Mouse (Mus musculus): Measurements from ENCODE around the gene Pde4b.
"Not testable (repeated sequence)": the region's sequence is repeated elsewhere in the genome, so short reads cannot be mapped to it uniquely, and the experiment has no call there.

Pde4b gene

GRCm38 (mm10) chr4:102087091-102087565 is at the start of gene Pde4b:
TSS of gene Pde4b (plus strand) at chr4:102087543.
- peak; percentile 40 for DNase-seq (ENCODE audit: low read depth, low spot score)

GRCm38 (mm10) chr4:102040190-102040589 is 47.2 kb upstream of the Pde4b start:
- DNase-seq (ENCODE audit: low read depth, low spot score), result no peak

GRCm38 (mm10) chr4:102045183-102046140 is 41.9 kb upstream of the Pde4b start:
- DNase-seq (ENCODE audit: low read depth, low spot score), result peak; percentile 29

GRCm38 (mm10) chr4:102049368-102049767 is 38.0 kb upstream of the Pde4b start:
- not testable (repeated sequence) for DNase-seq (ENCODE audit: low read depth, low spot score)

GRCm38 (mm10) chr4:102061322-102061721 is 26.0 kb upstream of the Pde4b start:
- no peak for DNase-seq (ENCODE audit: low read depth, low spot score)

- no peak for DNase-seq (ENCODE audit: low read depth, low spot score)
Measured at GRCm38 (mm10) chr4:102069314-102069713, 18.0 kb upstream of the Pde4b start.

GRCm38 (mm10) chr4:102086336-102086735 is 1.0 kb upstream of the Pde4b start:
- no peak for DNase-seq (ENCODE audit: low read depth, low spot score)

- DNase-seq (ENCODE audit: low read depth, low spot score), result peak; percentile 9
Measured at GRCm38 (mm10) chr4:102087566-102088234, 357 bp downstream of the Pde4b start.

GRCm38 (mm10) chr4:102088235-102088867 is 1.0 kb downstream of the Pde4b start:
- DNase-seq (ENCODE audit: low read depth, low spot score), result peak; percentile 10

GRCm38 (mm10) chr4:102095851-102096250 is 8.5 kb downstream of the Pde4b start:
- DNase-seq (ENCODE audit: low read depth, low spot score), result no peak

- no peak for DNase-seq (ENCODE audit: low read depth, low spot score)
Measured at GRCm38 (mm10) chr4:102102241-102102640, 14.9 kb downstream of the Pde4b start.

- DNase-seq (ENCODE audit: low read depth, low spot score), result no peak
Measured at GRCm38 (mm10) chr4:102104534-102105014, 17.2 kb downstream of the Pde4b start.

- DNase-seq (ENCODE audit: low read depth, low spot score), result no peak
Measured at GRCm38 (mm10) chr4:102106771-102107170, 19.4 kb downstream of the Pde4b start.

GRCm38 (mm10) chr4:102119454-102119853 is 32.1 kb downstream of the Pde4b start:
- no peak for DNase-seq (ENCODE audit: low read depth, low spot score)

GRCm38 (mm10) chr4:102136366-102136849 is 49.1 kb downstream of the Pde4b start:
- DNase-seq (ENCODE audit: low read depth, low spot score), result no peak

GRCm38 (mm10) chr4:102138346-102138745 is 51.0 kb downstream of the Pde4b start:
- no peak for DNase-seq (ENCODE audit: low read depth, low spot score)

GRCm38 (mm10) chr4:102141241-102141640 is 53.9 kb downstream of the Pde4b start:
- no peak for DNase-seq (ENCODE audit: low read depth, low spot score)

GRCm38 (mm10) chr4:102148766-102149165 is 61.4 kb downstream of the Pde4b start:
- no peak for DNase-seq (ENCODE audit: low read depth, low spot score)

GRCm38 (mm10) chr4:102159178-102159577 is 71.8 kb downstream of the Pde4b start:
- DNase-seq (ENCODE audit: low read depth, low spot score), result no peak

- DNase-seq (ENCODE audit: low read depth, low spot score), result no peak
Measured at GRCm38 (mm10) chr4:102171636-102172035, 84.3 kb downstream of the Pde4b start.

GRCm38 (mm10) chr4:102172711-102173213 is 85.4 kb downstream of the Pde4b start:
- DNase-seq (ENCODE audit: low read depth, low spot score), result no peak

Measured in forelimb bud, embryonic 11.5 days (tissue).